Mouse (Mus musculus): ENCODE results near the gene Snd1. TPM values are rescaled to one million over a fixed set of nuclear protein-coding genes. Genes with fewer than 3 reads are reported as not detected.
A peak's percentile ranks its signal among the peaks of the same experiment; 100 is the strongest.

Gene Snd1
- polyA plus RNA-seq, 1 experiment from 2014 or later: 113 TPM

DNA sequence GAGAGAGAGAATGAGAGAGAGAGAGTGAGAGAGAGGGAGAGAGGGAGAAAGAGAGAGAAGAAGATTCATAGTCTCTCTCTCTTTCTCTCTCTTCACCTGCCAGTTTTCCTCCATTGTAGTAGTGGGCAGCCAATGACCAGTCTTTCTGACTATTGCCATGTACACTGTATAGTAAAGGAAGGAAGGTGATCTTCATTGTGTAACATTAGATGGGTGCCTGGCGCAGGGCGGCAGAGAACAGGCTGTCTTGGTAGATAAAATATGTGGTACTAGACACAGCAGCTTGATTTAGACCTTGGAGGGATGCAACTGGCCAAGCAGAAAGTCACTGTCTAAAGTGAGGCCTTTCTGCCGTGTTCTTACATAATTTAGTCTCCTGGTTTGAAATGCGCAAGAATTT is 139.9 kb downstream of the Snd1 start:
- Histone ChIP-seq H3K36me3 (ENCODE audit: control insufficient read depth, insufficient read depth, low read length) (no peaks in the 10 kb centered on the region), H3K4me2 (replicated peaks; ENCODE audit: low read depth, low read length) (no peak overlapping the region), H3K4me1 (ENCODE audit: control insufficient read depth, insufficient read depth, low read length) (peaks cover 23% of the 10 kb centered on the region), H3K4me3 (ENCODE audit: low read depth, low read length) (no peak overlapping the region), H3K27me3 (ENCODE audit: control insufficient read depth, insufficient read depth, low read length) (no peaks in the 10 kb centered on the region), H3K9me3 (ENCODE audit: control insufficient read depth, low read depth, low read length) (no peaks in the 10 kb centered on the region), H3K9ac (replicated peaks; ENCODE audit: low read depth, low read length) (no peak overlapping the region), H3K27ac (ENCODE audit: low read length) (no peak overlapping the region)
- ATAC-seq (ENCODE audit: insufficient number of reproducible peaks, insufficient read depth, low FRiP score, low read depth): no peak
- 84% methylated on average over 4 of the region's 4 CpGs for WGBS

DNA sequence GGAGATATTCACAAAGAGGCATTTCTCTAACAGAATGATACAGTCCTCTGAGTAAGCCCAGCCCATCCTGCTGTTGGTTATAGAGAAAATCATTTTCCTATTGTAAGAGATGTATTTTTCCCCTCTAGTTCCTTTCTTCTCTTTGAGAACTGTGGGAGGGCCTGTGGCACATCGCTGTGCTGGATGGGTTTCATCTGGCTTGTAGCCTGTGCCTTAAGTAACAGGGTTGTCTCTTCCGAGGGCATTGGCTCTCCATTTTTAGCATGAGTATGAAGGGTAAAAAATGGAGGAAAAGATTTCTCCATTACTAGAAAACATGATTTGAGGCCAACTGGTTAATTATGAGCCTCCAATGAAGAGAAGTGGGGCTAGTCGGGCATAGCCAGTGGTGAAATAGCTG is 140.5 kb downstream of the Snd1 start:
- 91% methylated on average over 3 of the region's 3 CpGs for WGBS
- H3K4me1 ChIP-seq (ENCODE audit: control insufficient read depth, insufficient read depth, low read length): peaks cover 23% of the 10 kb centered on the region
- no peaks in the 10 kb centered on the region for H3K27me3 ChIP-seq (ENCODE audit: control insufficient read depth, insufficient read depth, low read length)
- H3K9ac ChIP-seq (replicated peaks; ENCODE audit: low read depth, low read length): no peak overlapping the region
- no peak overlapping the region for H3K27ac ChIP-seq (ENCODE audit: low read length)
- no peak for ATAC-seq (ENCODE audit: insufficient number of reproducible peaks, insufficient read depth, low FRiP score, low read depth)
- no peak overlapping the region for H3K4me3 ChIP-seq (ENCODE audit: low read depth, low read length)
- H3K36me3 ChIP-seq (ENCODE audit: control insufficient read depth, insufficient read depth, low read length): no peaks in the 10 kb centered on the region
- H3K9me3 ChIP-seq (ENCODE audit: control insufficient read depth, low read depth, low read length): no peaks in the 10 kb centered on the region
- no peak overlapping the region for H3K4me2 ChIP-seq (replicated peaks; ENCODE audit: low read depth, low read length)

DNA sequence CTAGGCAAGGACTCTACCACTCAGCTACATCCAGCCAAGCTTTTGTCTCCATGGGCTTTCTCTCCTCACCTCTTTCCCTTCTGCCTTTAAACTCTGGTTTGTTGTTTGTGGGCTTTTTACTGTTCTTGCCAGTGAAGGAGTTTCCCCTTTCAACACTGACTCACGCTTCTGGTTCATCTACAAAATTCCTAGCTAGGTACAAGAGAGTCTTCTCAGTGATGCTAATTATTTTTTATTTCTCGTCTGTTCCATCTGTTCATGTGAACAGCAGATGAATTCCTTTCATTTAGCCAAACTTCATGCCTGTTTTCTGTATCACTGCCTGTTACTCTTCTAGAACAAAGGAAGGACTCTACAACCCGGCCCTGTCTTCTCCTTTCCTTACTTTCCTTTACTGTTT is 141.0 kb downstream of the Snd1 start:
- H3K27ac ChIP-seq (ENCODE audit: low read length): no peak overlapping the region
- no peaks in the 10 kb centered on the region for H3K27me3 ChIP-seq (ENCODE audit: control insufficient read depth, insufficient read depth, low read length)
- peaks cover 23% of the 10 kb centered on the region for H3K4me1 ChIP-seq (ENCODE audit: control insufficient read depth, insufficient read depth, low read length)
- H3K4me2 ChIP-seq (replicated peaks; ENCODE audit: low read depth, low read length): no peak overlapping the region
- no peaks in the 10 kb centered on the region for H3K9me3 ChIP-seq (ENCODE audit: control insufficient read depth, low read depth, low read length)
- 73% methylated on average over 3 of the region's 3 CpGs for WGBS
- no peak overlapping the region for H3K4me3 ChIP-seq (ENCODE audit: low read depth, low read length)
- H3K9ac ChIP-seq (replicated peaks; ENCODE audit: low read depth, low read length): no peak overlapping the region
- H3K36me3 ChIP-seq (ENCODE audit: control insufficient read depth, insufficient read depth, low read length): no peaks in the 10 kb centered on the region
- ATAC-seq (ENCODE audit: insufficient number of reproducible peaks, insufficient read depth, low FRiP score, low read depth): no peak

DNA sequence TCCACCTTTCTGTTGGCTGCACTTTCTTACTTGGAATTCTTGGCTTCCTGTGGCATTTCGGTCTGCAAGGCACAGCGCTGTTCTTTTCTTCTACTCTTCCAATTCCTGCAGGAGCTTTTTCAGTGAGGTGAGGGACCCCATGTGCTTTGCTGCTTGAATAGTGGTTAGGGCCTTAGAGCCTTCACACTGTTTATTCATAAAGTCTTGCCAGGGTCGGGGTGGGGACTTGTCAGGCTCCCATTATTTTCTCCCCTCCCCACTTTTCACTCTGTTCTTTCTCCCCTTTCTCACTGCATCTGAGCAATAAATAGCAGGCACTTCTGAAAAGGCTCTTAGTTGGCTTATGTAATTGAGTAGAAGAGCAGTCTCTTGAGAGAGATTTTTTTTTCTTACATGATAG is 143.4 kb downstream of the Snd1 start:
- Histone ChIP-seq H3K27ac (ENCODE audit: low read length) (no peak overlapping the region), H3K9ac (replicated peaks; ENCODE audit: low read depth, low read length) (no peak overlapping the region), H3K4me3 (ENCODE audit: low read depth, low read length) (no peak overlapping the region), H3K4me2 (replicated peaks; ENCODE audit: low read depth, low read length) (no peak overlapping the region), H3K27me3 (ENCODE audit: control insufficient read depth, insufficient read depth, low read length) (no peaks in the 10 kb centered on the region), H3K4me1 (ENCODE audit: control insufficient read depth, insufficient read depth, low read length) (peaks cover 21% of the 10 kb centered on the region), H3K36me3 (ENCODE audit: control insufficient read depth, insufficient read depth, low read length) (no peaks in the 10 kb centered on the region), H3K9me3 (ENCODE audit: control insufficient read depth, low read depth, low read length) (no peaks in the 10 kb centered on the region)
- no peak for ATAC-seq (ENCODE audit: insufficient number of reproducible peaks, insufficient read depth, low FRiP score, low read depth)
- WGBS: 50% methylated on average over 3 of the region's 3 CpGs

DNA sequence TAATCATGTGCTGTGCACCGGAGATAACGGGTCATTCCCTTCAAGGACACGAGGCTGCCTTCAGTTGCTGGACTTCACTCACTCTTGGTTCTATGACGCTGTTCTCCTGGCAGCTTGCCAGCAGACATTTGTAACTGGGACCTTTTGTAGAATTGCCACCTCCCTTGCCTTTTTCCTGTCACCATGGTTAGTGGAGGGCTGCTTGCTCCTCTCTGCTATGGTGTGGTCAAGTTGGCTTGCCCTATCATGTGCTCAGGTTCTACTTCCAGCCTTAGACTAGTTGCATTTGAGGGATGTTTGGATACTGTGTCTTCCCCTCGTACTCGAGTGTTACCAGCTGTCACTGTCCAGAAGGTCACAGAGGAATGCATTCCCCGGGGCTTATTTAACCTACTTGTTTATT is 143.8 kb downstream of the Snd1 start:
- H3K9me3 ChIP-seq (ENCODE audit: control insufficient read depth, low read depth, low read length): no peaks in the 10 kb centered on the region
- H3K36me3 ChIP-seq (ENCODE audit: control insufficient read depth, insufficient read depth, low read length): no peaks in the 10 kb centered on the region
- H3K9ac ChIP-seq (replicated peaks; ENCODE audit: low read depth, low read length): no peak overlapping the region
- H3K27me3 ChIP-seq (ENCODE audit: control insufficient read depth, insufficient read depth, low read length): no peaks in the 10 kb centered on the region
- 24% methylated on average over 7 of the region's 7 CpGs for WGBS
- no peak for ATAC-seq (ENCODE audit: insufficient number of reproducible peaks, insufficient read depth, low FRiP score, low read depth)
- H3K4me1 ChIP-seq (ENCODE audit: control insufficient read depth, insufficient read depth, low read length): peaks cover 19% of the 10 kb centered on the region
- H3K4me2 ChIP-seq (replicated peaks; ENCODE audit: low read depth, low read length): no peak overlapping the region
- H3K27ac ChIP-seq (ENCODE audit: low read length): no peak overlapping the region
- H3K4me3 ChIP-seq (ENCODE audit: low read depth, low read length): no peak overlapping the region

DNA sequence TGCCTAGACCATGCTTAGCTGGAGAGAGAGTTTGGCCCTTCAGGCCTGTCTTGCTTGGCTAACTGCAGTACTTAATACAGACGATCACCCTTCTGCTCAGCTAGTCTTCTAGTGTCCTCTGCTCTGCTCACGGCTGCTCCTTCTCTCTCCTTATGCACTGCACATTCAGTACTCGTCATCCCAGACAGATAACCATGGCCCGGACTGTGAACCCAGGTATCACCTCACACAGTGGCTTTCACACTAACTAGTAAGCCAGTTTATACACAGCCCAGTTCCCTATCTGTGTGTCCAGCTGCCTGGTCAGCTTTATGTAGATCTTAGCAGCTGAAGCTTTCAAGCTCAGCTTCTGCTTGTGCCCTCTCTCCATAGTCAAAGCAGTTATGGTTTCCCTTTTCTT is 146.5 kb downstream of the Snd1 start:
- H3K9ac ChIP-seq (replicated peaks; ENCODE audit: low read depth, low read length): no peak overlapping the region
- H3K36me3 ChIP-seq (ENCODE audit: control insufficient read depth, insufficient read depth, low read length): 0 out of 2 replicates have a peak, but pooled peaks cover under 1% of the 10 kb centered on the region
- H3K27ac ChIP-seq (ENCODE audit: low read length): no peak overlapping the region
- H3K4me3 ChIP-seq (ENCODE audit: low read depth, low read length): no peak overlapping the region
- 84% methylated on average over 4 of the region's 4 CpGs for WGBS
- ATAC-seq (ENCODE audit: insufficient number of reproducible peaks, insufficient read depth, low FRiP score, low read depth): no peak
- no peaks in the 10 kb centered on the region for H3K9me3 ChIP-seq (ENCODE audit: control insufficient read depth, low read depth, low read length)
- peaks cover 19% of the 10 kb centered on the region for H3K4me1 ChIP-seq (ENCODE audit: control insufficient read depth, insufficient read depth, low read length)
- no peak overlapping the region for H3K4me2 ChIP-seq (replicated peaks; ENCODE audit: low read depth, low read length)
- no peaks in the 10 kb centered on the region for H3K27me3 ChIP-seq (ENCODE audit: control insufficient read depth, insufficient read depth, low read length)

DNA sequence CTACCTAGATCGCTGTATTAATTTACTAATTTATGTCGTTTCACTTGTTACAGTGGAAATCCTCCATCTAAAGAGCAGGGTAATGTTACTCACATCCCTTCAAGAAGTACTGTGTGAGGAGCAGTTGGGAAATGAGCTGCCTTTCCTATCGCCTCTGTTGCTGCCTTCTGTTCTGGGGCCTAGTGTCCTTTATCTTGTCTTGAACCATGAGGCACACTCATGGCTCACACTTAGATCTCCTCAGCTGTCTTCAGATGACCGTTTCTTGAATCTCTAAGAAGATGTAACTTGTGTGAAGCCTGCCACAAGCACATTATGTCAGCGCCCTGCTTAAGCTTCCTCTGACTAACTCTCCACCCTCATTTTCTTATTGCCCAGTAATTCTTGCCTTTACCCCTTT is 147.0 kb downstream of the Snd1 start:
- no peak for ATAC-seq (ENCODE audit: insufficient number of reproducible peaks, insufficient read depth, low FRiP score, low read depth)
- H3K27ac ChIP-seq (ENCODE audit: low read length): peak overlapping the region; percentile 21; the same call in 1 of the 2 replicates
- 84% methylated on average over 5 of the region's 5 CpGs for WGBS

DNA sequence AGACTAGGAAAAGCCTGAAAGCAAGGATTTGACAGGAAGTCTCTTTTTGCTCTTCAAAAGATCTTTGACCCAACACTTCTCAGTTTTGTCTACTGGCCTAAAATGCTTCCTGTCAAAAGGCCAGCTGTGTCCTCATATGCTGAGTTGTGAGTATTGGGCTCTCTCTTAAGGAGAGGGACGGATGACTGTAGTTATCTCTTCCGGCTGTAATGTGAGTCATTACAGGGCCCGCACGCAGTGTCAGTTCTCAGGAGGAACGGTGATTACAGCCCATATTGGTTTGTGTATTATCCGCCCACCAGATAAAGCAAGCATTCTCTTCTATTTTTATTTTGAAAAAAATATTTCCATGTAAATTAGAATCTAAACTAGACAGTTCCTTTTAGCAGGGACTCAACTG is 147.6 kb downstream of the Snd1 start:
- ATAC-seq (ENCODE audit: insufficient number of reproducible peaks, insufficient read depth, low FRiP score, low read depth): 0 out of 2 replicates have a peak, but pooled peaks have one; percentile 49
- 46% methylated on average over 6 of the region's 6 CpGs for WGBS
- H3K4me1 ChIP-seq (ENCODE audit: control insufficient read depth, insufficient read depth, low read length): peaks cover 19% of the 10 kb centered on the region
- no peaks in the 10 kb centered on the region for H3K27me3 ChIP-seq (ENCODE audit: control insufficient read depth, insufficient read depth, low read length)
- H3K36me3 ChIP-seq (ENCODE audit: control insufficient read depth, insufficient read depth, low read length): 0 out of 2 replicates have a peak, but pooled peaks cover 4% of the 10 kb centered on the region
- no peak overlapping the region; the same call in 1 of the 2 replicates for H3K27ac ChIP-seq (ENCODE audit: low read length)
- no peak overlapping the region for H3K9ac ChIP-seq (replicated peaks; ENCODE audit: low read depth, low read length)
- no peak overlapping the region for H3K4me2 ChIP-seq (replicated peaks; ENCODE audit: low read depth, low read length)
- H3K9me3 ChIP-seq (ENCODE audit: control insufficient read depth, low read depth, low read length): no peaks in the 10 kb centered on the region
- no peak overlapping the region for H3K4me3 ChIP-seq (ENCODE audit: low read depth, low read length)

More for the DNA sequence above, 147.0 kb downstream of the Snd1 start:
- 0 out of 2 replicates have a peak, but pooled peaks cover 4% of the 10 kb centered on the region for H3K36me3 ChIP-seq (ENCODE audit: control insufficient read depth, insufficient read depth, low read length)
- H3K4me1 ChIP-seq (ENCODE audit: control insufficient read depth, insufficient read depth, low read length): peaks cover 19% of the 10 kb centered on the region
- H3K9me3 ChIP-seq (ENCODE audit: control insufficient read depth, low read depth, low read length): no peaks in the 10 kb centered on the region
- no peak overlapping the region for H3K9ac ChIP-seq (replicated peaks; ENCODE audit: low read depth, low read length)
- no peaks in the 10 kb centered on the region for H3K27me3 ChIP-seq (ENCODE audit: control insufficient read depth, insufficient read depth, low read length)
- no peak overlapping the region for H3K4me3 ChIP-seq (ENCODE audit: low read depth, low read length)
- no peak overlapping the region for H3K4me2 ChIP-seq (replicated peaks; ENCODE audit: low read depth, low read length)

DNA sequence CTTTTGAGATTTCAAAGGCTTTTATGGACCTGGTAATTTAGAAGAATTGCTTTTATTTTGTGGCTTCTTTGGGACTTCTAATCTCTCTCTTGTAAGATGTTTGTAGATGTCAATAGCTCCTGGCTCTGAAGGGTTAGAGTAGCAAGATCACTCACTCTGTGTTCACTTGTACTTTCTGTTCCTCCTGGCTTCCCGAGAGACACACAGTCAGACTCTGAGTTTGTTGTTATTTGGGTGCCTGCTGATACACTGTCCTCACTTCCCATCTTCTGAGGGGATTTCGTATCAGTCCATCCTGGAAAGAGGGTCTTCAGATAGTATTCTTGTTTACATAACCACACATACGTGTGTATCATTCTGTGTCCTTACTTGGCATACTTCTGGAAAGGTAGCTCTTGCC is 148.0 kb downstream of the Snd1 start:
- WGBS: 88% methylated on average over 3 of the region's 3 CpGs
- Histone ChIP-seq H3K4me2 (replicated peaks; ENCODE audit: low read depth, low read length) (no peak overlapping the region), H3K27ac (ENCODE audit: low read length) (no peak overlapping the region), H3K4me1 (ENCODE audit: control insufficient read depth, insufficient read depth, low read length) (peaks cover 16% of the 10 kb centered on the region), H3K9me3 (ENCODE audit: control insufficient read depth, low read depth, low read length) (no peaks in the 10 kb centered on the region), H3K9ac (replicated peaks; ENCODE audit: low read depth, low read length) (no peak overlapping the region), H3K4me3 (ENCODE audit: low read depth, low read length) (no peak overlapping the region), H3K27me3 (ENCODE audit: control insufficient read depth, insufficient read depth, low read length) (no peaks in the 10 kb centered on the region), H3K36me3 (ENCODE audit: control insufficient read depth, insufficient read depth, low read length) (0 out of 2 replicates have a peak, but pooled peaks cover 4% of the 10 kb centered on the region)
- ATAC-seq (ENCODE audit: insufficient number of reproducible peaks, insufficient read depth, low FRiP score, low read depth): no peak
